Mouse (Mus musculus): ENCODE data around the gene Gm5134.

The Gm5134 gene

GRCm38 (mm10) chr10:75939481-75940234 is 14.7 kb upstream of the Gm5134 start:
- no peak for DNase-seq (ENCODE audit: extremely low spot score)

- no peak for DNase-seq (ENCODE audit: extremely low spot score)
Observed at GRCm38 (mm10) chr10:75940520-75940919, 13.8 kb upstream of the Gm5134 start, which contains the start of gene Gm867. Gene Gm867, minus strand, starts transcription at chr10:75940672.

- no peak for DNase-seq (ENCODE audit: extremely low spot score)
Observed at GRCm38 (mm10) chr10:75941042-75941824, 13.1 kb upstream of the Gm5134 start.

GRCm38 (mm10) chr10:75942736-75943477 is 11.4 kb upstream of the Gm5134 start, which contains the start of gene Vpreb3:
Gene Vpreb3, plus strand, starts transcription at chr10:75943057.
- DNase-seq (ENCODE audit: extremely low spot score), result no peak

GRCm38 (mm10) chr10:75944066-75944772 is 10.1 kb upstream of the Gm5134 start:
- no peak for DNase-seq (ENCODE audit: extremely low spot score)

- DNase-seq (ENCODE audit: extremely low spot score), result no peak
Observed at GRCm38 (mm10) chr10:75945213-75945612, 9.1 kb upstream of the Gm5134 start.

GRCm38 (mm10) chr10:75945896-75946295 is 8.4 kb upstream of the Gm5134 start:
- DNase-seq (ENCODE audit: extremely low spot score), result no peak

- DNase-seq (ENCODE audit: extremely low spot score), result no peak
Observed at GRCm38 (mm10) chr10:75948079-75948478, 6.2 kb upstream of the Gm5134 start.

GRCm38 (mm10) chr10:75949053-75950045 is 5.0 kb upstream of the Gm5134 start:
- DNase-seq (ENCODE audit: extremely low spot score), result no peak

- DNase-seq (ENCODE audit: extremely low spot score), result peak; percentile 61
Observed at GRCm38 (mm10) chr10:75950791-75951210, 3.5 kb upstream of the Gm5134 start.

- peak; percentile 62 for DNase-seq (ENCODE audit: extremely low spot score)
Observed at GRCm38 (mm10) chr10:75951424-75952050, 2.8 kb upstream of the Gm5134 start.

GRCm38 (mm10) chr10:75973846-75974245 is 19.5 kb downstream of the Gm5134 start:
- no peak for DNase-seq (ENCODE audit: extremely low spot score)

GRCm38 (mm10) chr10:75975216-75975615 is 20.9 kb downstream of the Gm5134 start:
- DNase-seq (ENCODE audit: extremely low spot score), result no peak

GRCm38 (mm10) chr10:75978119-75978834 is 24.0 kb downstream of the Gm5134 start:
- no peak for DNase-seq (ENCODE audit: extremely low spot score)

- no peak for DNase-seq (ENCODE audit: extremely low spot score)
Observed at GRCm38 (mm10) chr10:75978835-75979157, 24.5 kb downstream of the Gm5134 start.

- no peak for DNase-seq (ENCODE audit: extremely low spot score)
Observed at GRCm38 (mm10) chr10:75979432-75979831, 25.1 kb downstream of the Gm5134 start.

GRCm38 (mm10) chr10:75990430-75991042 is 36.2 kb downstream of the Gm5134 start:
- DNase-seq (ENCODE audit: extremely low spot score), result no peak

- no peak for DNase-seq (ENCODE audit: extremely low spot score)
Observed at GRCm38 (mm10) chr10:75993616-75994240, 39.4 kb downstream of the Gm5134 start.

All from embryo, embryonic 9.5 days (tissue).